Mouse (Mus musculus) lung, postnatal 0 days (tissue): ENCODE results near the gene Tdp2. TPM values are rescaled to one million over a fixed set of nuclear protein-coding genes. Genes with fewer than 3 reads are reported as not detected.

Source experiments
- ATAC-seq: fragments of 200-750 bp; cut with Nextera tagmentation; 2 replicates; pipeline ENCODE4 v1.8.0; 2017; ENCODE audit warnings: moderate library complexity
- DNase-seq: peaks from one replicate; pipeline ENCODE4 v3.0.0-alpha.2; 2016; ENCODE audit warnings: low spot score
- H3K27ac ChIP-seq: fragments of 300-500 bp; sonication (generic); 2 replicates; pipeline ENCODE4 v1.5.1; 2014; ENCODE audit warnings: antibody characterized with exemption, mild to moderate bottlenecking, low read length, mixed read lengths
- H3K27me3 ChIP-seq: fragments of 300-500 bp; sonication (generic); replicated peaks from 2 replicates; pipeline ENCODE4 v1.6.1; 2014; ENCODE audit warnings: low read length, mixed read lengths; ENCODE audit not compliant: insufficient read depth
- H3K36me3 ChIP-seq: fragments of 300-500 bp; sonication (generic); 2 replicates; pipeline ENCODE4 v1.6.1; 2014; ENCODE audit warnings: low read length, mixed read lengths; ENCODE audit not compliant: insufficient read depth
- H3K4me1 ChIP-seq: fragments of 300-500 bp; sonication (generic); 2 replicates; pipeline ENCODE4 v1.6.1; 2014; ENCODE audit warnings: antibody characterized with exemption, low read depth, low read length, mixed read lengths; ENCODE audit not compliant: insufficient read depth
- H3K4me2 ChIP-seq: fragments of 300-500 bp; sonication (generic); replicated peaks from 2 replicates; pipeline ENCODE4 v1.6.1; 2014; ENCODE audit warnings: low read depth, mild to moderate bottlenecking, low read length, moderate library complexity, mixed read lengths
- H3K4me3 ChIP-seq: fragments of 300-500 bp; sonication (generic); 2 replicates; pipeline ENCODE4 v1.5.1; 2014; ENCODE audit warnings: low read depth, low read length
- H3K9ac ChIP-seq: fragments of 300-500 bp; sonication (generic); replicated peaks from 2 replicates; pipeline ENCODE4 v1.6.1; 2014; ENCODE audit warnings: low read depth, mild to moderate bottlenecking
- H3K9me3 ChIP-seq: fragments of 300-500 bp; sonication (generic); 2 replicates; pipeline ENCODE4 v1.6.1; 2016; ENCODE audit warnings: low read length, mixed read lengths
- CTCF ChIP-seq: IDR thresholded peaks from 2 replicates; pipeline ENCODE4 v1.5.1; 2016; ENCODE audit warnings: antibody characterized with exemption, mild to moderate bottlenecking
- EP300 ChIP-seq: IDR thresholded peaks from 2 replicates; pipeline ENCODE4 v1.6.1; 2016; ENCODE audit warnings: antibody characterized with exemption, mild to moderate bottlenecking, control low read depth
- WGBS: fragments of 180-500 bp; shearing (Covaris S2); extraction: QIAGEN DNeasy Blood & Tissue Kit; methylation state at CpG from one replicate; pipeline ENCODE4 v1.1.7; 2014; 5-methylcytosine and 5-hydroxymethylcytosine counted together
- polyA plus RNA-seq: library from polyadenylated mRNA; unstranded; fragments of >200 nt; fragmentation: Nextera tagmentation; extraction: Ambion mirVana; gene quantifications from 2 replicates; pipeline ENCODE4 v1.2.1, GENCODE M21; 2015

The Tdp2 gene
- polyA plus RNA-seq, 1 experiment from 2014 or later: 21.2 TPM

- TF ChIP-seq CTCF: no peak
- TF ChIP-seq EP300: no peak
- Histone ChIP-seq H3K9ac (no peak overlapping the region), H3K4me3 (no peak overlapping the region), H3K27ac (no peak overlapping the region), H3K36me3 (no peaks in the 10 kb centered on the region), H3K4me1 (no peaks in the 10 kb centered on the region), H3K27me3 (no peaks in the 10 kb centered on the region), H3K4me2 (no peak overlapping the region), H3K9me3 (no peaks in the 10 kb centered on the region)
- 86% methylated on average over 6 of the region's 6 CpGs for WGBS
- DNase-seq: no peak
- ATAC-seq: no peak
Measured at GRCm38 (mm10) chr13:24882411-24882810, 50.9 kb downstream of the Tdp2 start.

- no peak overlapping the region for H3K27ac ChIP-seq
- no peaks in the 10 kb centered on the region for H3K9me3 ChIP-seq
- H3K4me2 ChIP-seq: no peak overlapping the region
- DNase-seq (no peak), ATAC-seq (no peak)
- 39% methylated on average over 1 of the region's 1 CpGs for WGBS
- no peak overlapping the region for H3K4me3 ChIP-seq
- no peak overlapping the region for H3K9ac ChIP-seq
- no peak for TF ChIP-seq CTCF
- TF ChIP-seq EP300: no peak
- no peaks in the 10 kb centered on the region for H3K36me3 ChIP-seq
- H3K27me3 ChIP-seq: no peaks in the 10 kb centered on the region
- H3K4me1 ChIP-seq: no peaks in the 10 kb centered on the region
Measured at GRCm38 (mm10) chr13:24889554-24889953, 58.1 kb downstream of the Tdp2 start.

Other genes starting within 250 kb of the Tdp2 start
- 3.1 and 3.9 TPM in 2 replicates for gene Ripor2, start 249.5 kb upstream of the Tdp2 start, polyA plus RNA-seq
- not detected in 2 replicates for gene Armh2, start 90.4 kb upstream of the Tdp2 start, polyA plus RNA-seq
- gene Gmnn, start 69.8 kb upstream of the Tdp2 start, polyA plus RNA-seq: 24.1 and 24.7 TPM in 2 replicates
- gene BC005537, start 30.0 kb upstream of the Tdp2 start, polyA plus RNA-seq: 18.5 and 20.8 TPM in 2 replicates
- gene Acot13, start 139 bp upstream of the Tdp2 start, polyA plus RNA-seq: 87.2 and 92.5 TPM in 2 replicates
- 0.33 and 0.35 TPM in 2 replicates for gene D130043K22Rik, start 13.5 kb downstream of the Tdp2 start, polyA plus RNA-seq
- 2.0 and 2.3 TPM in 2 replicates for gene Aldh5a1, start 106.0 kb downstream of the Tdp2 start, polyA plus RNA-seq
- 0.56 and 0.99 TPM in 2 replicates for gene Gpld1, start 111.5 kb downstream of the Tdp2 start, polyA plus RNA-seq
- gene Mrs2, start 188.7 kb downstream of the Tdp2 start, polyA plus RNA-seq: 9.1 and 13.3 TPM in 2 replicates
- gene Dcdc2a, start 224.3 kb downstream of the Tdp2 start, polyA plus RNA-seq: 2.1 and 2.9 TPM in 2 replicates